Mouse (Mus musculus): ENCODE results near the gene Igfl3.

Gene Igfl3

DNA sequence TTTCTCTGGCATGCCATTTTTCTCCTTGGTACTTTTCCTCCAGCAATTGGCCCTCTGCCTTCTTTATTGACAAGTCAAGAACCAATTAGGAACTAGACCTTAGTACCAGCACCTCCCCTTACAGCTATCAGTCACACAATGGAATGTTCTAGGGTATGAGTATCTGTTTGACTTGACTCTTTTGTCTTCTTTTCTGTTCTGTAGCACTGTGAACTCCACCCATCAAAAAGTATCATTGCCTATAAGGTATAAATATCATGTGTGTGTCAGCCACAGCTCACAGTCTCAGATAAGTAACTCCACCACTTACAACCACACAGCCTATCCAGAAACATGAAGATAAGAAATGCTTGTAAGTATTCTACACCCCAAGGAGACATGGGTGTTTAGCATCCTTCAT lies at the start of gene Igfl3:
TSS of gene Igfl3 (plus strand) at position 301 of the 400 bp plus-strand sequence.
- Histone ChIP-seq H3K27me3 (ENCODE audit: insufficient read depth, low read length) (no peaks in the 10 kb centered on the region), H3K4me1 (replicated peaks; ENCODE audit: low read depth, low read length) (no peaks in the 10 kb centered on the region), H3K9me3 (ENCODE audit: low read length) (no peaks in the 10 kb centered on the region), H3K4me3 (replicated peaks; ENCODE audit: low read length) (no peak within 1 kb of the TSS), H3K36me3 (ENCODE audit: insufficient read depth, low read length) (no peaks in the 10 kb centered on the region)
- no peak for TF ChIP-seq POU5F1 (IDR thresholded peaks at IDR 0.05; ENCODE audit: borderline replicate concordance, low read length)
- no peak for TF ChIP-seq NANOG (IDR thresholded peaks at IDR 0.05; ENCODE audit: borderline replicate concordance, low read length)
- TF ChIP-seq CTCF (conservative IDR thresholded peaks at IDR 0.05; ENCODE audit: low read length): no peak

GRCm38 (mm10) chr7:18210938-18211337 lies 34.6 kb downstream of the Igfl3 start:
- H3K4me1 ChIP-seq (replicated peaks; ENCODE audit: low read depth, low read length): peaks cover 11% of the 10 kb centered on the region
- H3K27me3 ChIP-seq (ENCODE audit: insufficient read depth, low read length): no peaks in the 10 kb centered on the region
- TF ChIP-seq POU5F1 (IDR thresholded peaks at IDR 0.05; ENCODE audit: borderline replicate concordance, low read length) (no peak), NANOG (IDR thresholded peaks at IDR 0.05; ENCODE audit: borderline replicate concordance, low read length) (no peak), CTCF (conservative IDR thresholded peaks at IDR 0.05; ENCODE audit: low read length) (peak; percentile 55)

GRCm38 (mm10) chr7:18214699-18215098 lies 38.4 kb downstream of the Igfl3 start:
- TF ChIP-seq POU5F1 (IDR thresholded peaks at IDR 0.05; ENCODE audit: borderline replicate concordance, low read length) (no peak), NANOG (IDR thresholded peaks at IDR 0.05; ENCODE audit: borderline replicate concordance, low read length) (peak; percentile 78)
- no peaks in the 10 kb centered on the region for H3K27me3 ChIP-seq (ENCODE audit: insufficient read depth, low read length)
- no peaks in the 10 kb centered on the region for H3K36me3 ChIP-seq (ENCODE audit: insufficient read depth, low read length)
- no peak overlapping the region for H3K4me3 ChIP-seq (replicated peaks; ENCODE audit: low read length)
- H3K4me1 ChIP-seq (replicated peaks; ENCODE audit: low read depth, low read length): peaks cover 11% of the 10 kb centered on the region
- H3K9me3 ChIP-seq (ENCODE audit: low read length): peaks cover 11% of the 10 kb centered on the region; the same call in 1 of the 2 replicates

More at GRCm38 (mm10) chr7:18210938-18211337, 34.6 kb downstream of the Igfl3 start:
- Histone ChIP-seq H3K9me3 (ENCODE audit: low read length) (peaks cover 11% of the 10 kb centered on the region; the same call in 1 of the 2 replicates), H3K36me3 (ENCODE audit: insufficient read depth, low read length) (no peaks in the 10 kb centered on the region), H3K4me3 (replicated peaks; ENCODE audit: low read length) (no peak overlapping the region)
